Mouse (Mus musculus): Measurements from ENCODE around the gene Max.
A peak's percentile ranks its signal among the peaks of the same experiment; 100 is the strongest.

Gene Max

GRCm38 (mm10) chr12:76961932-76962891, at the start of gene Max:
Gene Max (minus strand): TSS chr12:76962201.
- peak; percentile 100 for DNase-seq

DNA sequence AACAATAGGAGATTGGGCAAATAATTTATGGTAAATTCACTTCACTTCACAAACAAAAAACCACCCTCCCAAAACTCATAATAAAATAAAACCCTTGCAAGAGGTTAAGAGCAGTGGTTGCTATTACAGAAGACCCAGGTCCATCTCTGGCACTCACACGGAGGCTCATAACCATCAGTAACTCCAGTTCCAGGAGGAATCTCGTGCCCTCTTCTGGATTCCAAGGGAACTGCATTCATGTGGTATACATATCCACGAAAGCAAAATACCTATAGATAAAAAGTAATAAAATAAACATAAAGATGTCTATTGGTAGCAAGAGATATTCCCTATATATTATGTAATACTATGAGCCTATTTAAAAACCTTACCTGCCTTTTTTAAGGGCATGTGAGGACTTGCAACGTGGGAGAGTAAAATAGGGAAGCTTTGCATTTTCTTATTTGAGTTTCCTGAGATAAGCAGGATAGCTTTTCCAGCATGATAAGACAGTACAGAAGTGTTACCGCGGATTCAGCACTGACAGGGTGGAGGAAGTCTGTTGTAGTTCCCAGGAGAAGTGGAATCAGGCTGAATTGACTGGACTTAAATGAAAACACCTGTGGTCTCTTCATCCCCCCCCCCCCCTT, 49.2 kb upstream of the Max start:
- DNase-seq: no peak

- no peak for DNase-seq
These were observed 47.4 kb upstream of the Max start for GRCm38 (mm10) chr12:77009202-77010030.

GRCm38 (mm10) chr12:77004893-77005292, 42.9 kb upstream of the Max start:
- DNase-seq: no peak

GRCm38 (mm10) chr12:77002551-77003228, 40.7 kb upstream of the Max start:
- no peak for DNase-seq

DNA sequence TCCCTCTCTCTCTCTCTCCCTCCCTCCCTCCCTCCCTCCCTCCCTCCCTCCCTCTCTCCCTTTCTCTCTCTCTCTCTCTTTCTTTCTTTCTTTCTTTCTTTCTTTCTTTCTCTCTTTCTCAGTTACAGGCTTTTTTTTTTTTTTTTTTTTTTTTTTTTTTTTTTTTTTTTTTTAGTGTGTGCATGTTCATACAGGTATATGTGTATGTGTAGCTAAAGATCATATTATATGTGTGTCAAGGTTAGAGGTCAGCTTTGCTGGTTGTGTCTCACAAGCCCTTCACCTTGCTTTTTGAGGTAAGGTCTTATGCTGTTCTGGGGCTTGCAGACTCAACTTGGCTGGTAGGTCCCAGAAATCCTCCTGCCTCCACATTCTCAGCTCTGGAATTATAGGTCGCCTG, 39.3 kb upstream of the Max start:
- DNase-seq: no peak

- DNase-seq: no peak
These were observed 38.8 kb upstream of the Max start for GRCm38 (mm10) chr12:77000705-77001284.

DNA sequence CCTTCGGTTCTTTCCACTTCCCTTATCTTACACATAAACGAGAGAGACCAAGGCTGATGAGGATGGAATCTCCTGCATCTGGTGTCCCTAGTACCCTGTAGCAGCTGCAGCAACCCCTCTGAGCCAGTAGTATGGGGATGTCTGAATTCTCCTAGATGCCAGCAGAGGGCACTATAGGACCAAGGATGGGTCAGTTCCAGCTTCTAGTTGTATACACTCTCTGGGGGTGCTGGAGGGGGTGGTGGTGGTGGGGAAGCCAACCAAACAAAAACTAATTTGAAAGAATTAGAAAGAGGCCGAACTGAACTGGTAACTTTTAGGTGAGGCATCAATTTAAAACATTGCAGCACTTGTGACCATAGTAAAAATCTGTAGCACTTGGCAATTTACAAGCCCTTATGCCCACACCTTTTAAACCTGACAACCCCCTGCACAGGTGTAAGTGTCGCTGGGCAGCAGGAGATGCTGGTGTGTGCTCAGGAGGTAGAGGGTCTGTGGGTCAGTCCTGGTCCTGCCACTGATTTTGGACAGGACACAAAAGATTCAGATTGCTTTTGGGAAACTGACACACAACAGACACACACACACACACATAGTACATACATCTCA, 38.2 kb upstream of the Max start:
- peak; percentile 32 for DNase-seq

- DNase-seq: no peak
These were observed 32.8 kb upstream of the Max start for GRCm38 (mm10) chr12:76994766-76995165.

DNA sequence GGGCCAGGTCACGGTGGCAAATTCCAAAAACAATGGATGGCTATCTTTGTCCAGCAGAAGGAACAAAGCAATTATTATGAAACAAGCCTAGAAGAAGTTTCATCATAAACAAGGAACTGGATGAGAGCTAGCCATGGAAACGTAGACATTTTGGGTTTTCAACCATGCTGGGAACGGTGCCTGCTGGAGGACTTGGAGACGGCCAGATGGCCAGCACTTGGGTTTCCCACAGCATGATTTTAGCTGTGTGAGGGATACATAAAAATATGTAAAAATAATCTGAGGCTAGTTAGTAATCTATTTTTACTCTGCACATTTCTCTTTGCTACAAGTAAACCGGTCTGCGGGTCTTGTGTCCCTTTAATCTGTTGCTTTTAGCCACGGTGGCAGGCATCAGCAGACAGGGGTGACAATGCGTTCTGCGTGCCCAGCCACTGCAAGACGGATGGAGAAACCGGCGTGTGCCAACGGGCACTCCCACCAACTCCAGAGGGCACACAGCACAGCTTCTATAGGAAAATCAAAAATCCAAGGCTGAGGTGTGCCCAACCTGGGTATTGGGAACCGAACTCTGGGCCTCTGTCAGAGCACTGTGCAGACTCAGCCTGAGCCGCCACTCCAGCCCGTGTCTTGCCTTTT, 31.0 kb upstream of the Max start:
- peak; percentile 53 for DNase-seq

DNA sequence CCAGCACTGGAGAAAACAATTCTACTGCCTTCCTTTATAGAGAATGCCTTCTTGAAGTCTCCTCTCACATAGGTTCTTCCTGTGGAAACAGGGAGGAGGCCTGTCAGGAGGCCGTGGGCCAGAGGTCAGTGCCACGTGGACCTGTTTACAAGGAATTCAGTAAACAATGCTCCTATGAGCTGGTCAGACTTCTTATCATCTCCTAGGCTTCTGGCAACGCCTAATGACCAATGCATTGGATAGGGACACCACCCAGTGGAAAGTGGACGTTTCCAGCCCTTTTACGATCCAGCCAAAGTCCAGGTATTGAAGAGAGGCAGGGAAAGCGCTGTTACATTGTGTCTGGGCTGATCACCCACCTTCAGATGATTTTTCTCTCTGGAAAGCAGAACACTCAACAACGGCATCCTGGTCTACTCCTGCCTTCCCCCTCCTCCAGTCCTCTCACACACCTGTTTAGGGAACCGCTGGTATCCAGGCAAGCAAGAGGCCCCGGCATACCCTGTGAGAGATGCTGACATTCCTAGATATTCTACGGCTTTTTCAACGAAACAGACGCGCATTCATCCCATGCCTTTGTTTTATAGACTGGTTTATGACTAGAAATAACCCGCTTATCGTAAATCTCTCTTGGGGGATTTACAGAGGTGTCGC, 20.9 kb upstream of the Max start:
- no peak for DNase-seq

GRCm38 (mm10) chr12:76979530-76979929, 17.5 kb upstream of the Max start:
- no peak for DNase-seq

DNA sequence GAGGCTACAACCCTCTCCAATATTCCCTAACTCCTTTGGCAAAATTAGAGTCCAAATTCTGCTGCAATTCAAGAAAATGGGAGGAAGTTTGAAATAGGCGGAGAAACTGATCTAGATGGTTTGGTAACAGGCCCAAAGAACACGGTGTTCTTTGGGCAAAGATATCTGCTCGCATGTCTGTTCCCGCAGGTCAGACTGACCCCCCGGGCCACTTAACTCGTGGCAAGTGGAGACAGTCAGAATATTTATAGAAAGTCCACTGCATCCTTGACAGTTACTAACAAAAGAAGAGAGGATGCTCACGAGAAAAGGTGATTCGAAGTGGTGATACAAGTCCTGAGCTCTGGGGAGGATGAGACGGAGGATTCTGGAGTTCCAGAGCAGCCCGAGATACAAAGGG, 10.7 kb upstream of the Max start:
- no peak for DNase-seq

DNA sequence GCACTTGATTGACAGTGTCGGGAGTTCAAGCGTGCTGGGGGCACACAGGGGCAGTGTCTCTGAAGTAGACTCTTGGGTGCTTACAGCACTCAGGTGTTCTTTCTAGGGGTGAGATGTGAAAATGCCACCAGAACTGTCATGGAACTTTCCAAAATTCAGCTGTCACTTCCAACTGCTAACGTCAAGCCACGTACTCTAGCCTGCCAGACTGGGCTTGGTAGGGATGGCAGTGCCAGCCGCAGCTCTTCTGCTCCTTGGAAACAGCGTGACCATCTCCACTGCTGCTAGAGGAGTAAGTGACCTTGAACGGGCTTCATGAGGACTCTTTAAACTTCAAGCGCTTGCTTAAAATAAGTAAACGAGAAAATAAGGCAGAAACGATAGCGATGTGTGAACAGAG, 10.2 kb upstream of the Max start:
- DNase-seq: no peak

DNA sequence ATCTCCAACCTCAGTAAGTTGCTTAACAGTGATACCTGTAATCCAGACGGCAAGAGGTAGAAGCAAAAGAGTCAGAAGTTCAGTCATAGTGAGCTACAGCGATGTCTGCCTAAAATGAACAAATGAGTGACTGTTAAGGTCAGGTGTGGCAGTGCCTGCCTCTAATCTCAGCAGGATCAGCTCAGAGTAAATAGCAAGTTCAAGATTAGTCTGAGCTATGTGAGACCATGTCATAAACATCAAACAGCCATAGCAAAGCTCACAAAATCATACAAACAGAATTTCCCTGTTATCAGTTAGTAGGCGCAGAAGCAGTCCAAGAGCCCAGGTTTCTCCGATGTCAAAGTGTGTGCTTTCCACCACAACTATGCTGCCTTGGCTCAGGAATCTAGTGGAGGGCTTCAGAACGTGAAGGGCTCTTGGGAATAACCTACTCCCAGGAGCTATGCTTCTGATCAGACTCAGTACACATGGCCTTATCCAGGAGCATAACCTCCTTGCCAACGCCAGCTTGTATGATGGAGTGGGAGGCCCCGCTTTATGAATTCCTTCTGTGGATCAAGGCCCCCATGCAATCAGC, 9.7 kb upstream of the Max start:
- no peak for DNase-seq

- no peak for DNase-seq
These were observed 3.9 kb upstream of the Max start for GRCm38 (mm10) chr12:76965876-76966275.

DNA sequence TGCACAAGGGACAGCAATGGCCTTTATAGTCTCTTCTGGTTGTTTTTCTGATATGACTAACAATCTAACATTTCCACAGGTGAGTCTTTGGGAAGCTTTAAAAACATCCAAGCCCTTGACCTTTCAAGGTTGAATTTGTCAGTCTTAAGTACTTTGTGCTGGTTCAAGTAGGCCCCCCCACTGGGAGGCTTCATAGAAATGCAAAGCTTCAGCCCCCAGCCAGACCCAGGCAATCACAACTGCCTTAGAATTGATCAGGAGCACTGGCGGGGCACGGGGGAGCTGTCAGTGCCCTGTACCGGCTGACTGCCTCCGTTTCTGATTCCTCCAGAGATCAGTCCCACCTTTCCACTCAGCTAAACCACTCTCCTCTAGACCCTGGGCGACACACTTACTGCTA, 3.1 kb upstream of the Max start:
- no peak for DNase-seq

GRCm38 (mm10) chr12:76961052-76961931, 709 bp downstream of the Max start:
- no peak for DNase-seq

- DNase-seq: no peak
These were observed 4.3 kb downstream of the Max start for GRCm38 (mm10) chr12:76957688-76958087.
